Mouse (Mus musculus) cerebral cortex, adult 2 months (tissue): ENCODE data around the gene Pdzd4.

Experiments used
- WGBS: fragments of 180-500 bp; shearing (Covaris S2); methylation state at CpG from one replicate; pipeline ENCODE4 v1.1.7; 2018; 5-methylcytosine and 5-hydroxymethylcytosine counted together

Pdzd4 gene

GRCm38 (mm10) chrX:73824185-73825151, at the start of gene Pdzd4:
Pdzd4 (minus strand) TSS chrX:73824969.
- whole genome bisulfite sequencing, result 3% methylated on average over 55 of the region's 84 CpGs

GRCm38 (mm10) chrX:73871956-73872355, 47.2 kb upstream of the Pdzd4 start:
- 65% methylated on average over 1 of the region's 1 CpGs for WGBS

- 15% methylated on average over 5 of the region's 5 CpGs for WGBS
These were observed 44.6 kb upstream of the Pdzd4 start for GRCm38 (mm10) chrX:73869334-73869733.

GRCm38 (mm10) chrX:73867852-73868251, 43.1 kb upstream of the Pdzd4 start:
- 62% methylated on average over 1 of the region's 1 CpGs for WGBS

- 26% methylated on average over 3 of the region's 3 CpGs for WGBS
These were observed 42.5 kb upstream of the Pdzd4 start for GRCm38 (mm10) chrX:73867256-73867655.

GRCm38 (mm10) chrX:73864692-73865091, 39.9 kb upstream of the Pdzd4 start:
- WGBS, result 38% methylated on average over 3 of the region's 3 CpGs

- 67% methylated on average over 3 of the region's 3 CpGs for WGBS
These were observed 30.3 kb upstream of the Pdzd4 start for GRCm38 (mm10) chrX:73855087-73855408.

- 77% methylated on average over 9 of the region's 9 CpGs for WGBS
These were observed 29.7 kb upstream of the Pdzd4 start for GRCm38 (mm10) chrX:73854326-73855086.

GRCm38 (mm10) chrX:73836691-73837090, 11.9 kb upstream of the Pdzd4 start:
- WGBS, result 51% methylated on average over 3 of the region's 3 CpGs

- 100% methylated on average over 1 of the region's 1 CpGs for WGBS
These were observed 11.0 kb upstream of the Pdzd4 start for GRCm38 (mm10) chrX:73835731-73836130.

- WGBS, result 2% methylated on average over 17 of the region's 17 CpGs
These were observed 1.0 kb downstream of the Pdzd4 start for GRCm38 (mm10) chrX:73823747-73824146.

GRCm38 (mm10) chrX:73816596-73817314, 8.0 kb downstream of the Pdzd4 start:
- 55% methylated on average over 3 of the region's 3 CpGs for WGBS

- 20% methylated on average over 14 of the region's 14 CpGs for WGBS
These were observed 9.7 kb downstream of the Pdzd4 start for GRCm38 (mm10) chrX:73815072-73815471.

- WGBS, result 47% methylated on average over 1 of the region's 1 CpGs
These were observed 19.0 kb downstream of the Pdzd4 start for GRCm38 (mm10) chrX:73805814-73806213.

- WGBS, result 27% methylated on average over 8 of the region's 9 CpGs
These were observed 26.3 kb downstream of the Pdzd4 start for GRCm38 (mm10) chrX:73798502-73798901.

GRCm38 (mm10) chrX:73797511-73797910, 27.3 kb downstream of the Pdzd4 start:
- 84% methylated on average over 2 of the region's 2 CpGs for WGBS

GRCm38 (mm10) chrX:73793505-73793904, 31.3 kb downstream of the Pdzd4 start:
- WGBS, result no CpG with 5 or more reads among the region's 1 CpGs

- 76% methylated on average over 1 of the region's 1 CpGs for WGBS
These were observed 36.3 kb downstream of the Pdzd4 start for GRCm38 (mm10) chrX:73788501-73788900.

- 1% methylated on average over 17 of the region's 22 CpGs for WGBS
These were observed 37.6 kb downstream of the Pdzd4 start for GRCm38 (mm10) chrX:73787225-73787558.

- WGBS, result 5% methylated on average over 52 of the region's 52 CpGs
These were observed 38.2 kb downstream of the Pdzd4 start, which contains the start of the genes Idh3g and Ssr4 for GRCm38 (mm10) chrX:73786364-73787224. Idh3g (minus strand) TSS chrX:73786897. Ssr4 (plus strand) TSS chrX:73787028.

- 72% methylated on average over 3 of the region's 3 CpGs for WGBS
These were observed 42.5 kb downstream of the Pdzd4 start for GRCm38 (mm10) chrX:73782227-73782626.
